ENCODE assay signal across 8 mouse cellular contexts in the genomic region with DNA sequence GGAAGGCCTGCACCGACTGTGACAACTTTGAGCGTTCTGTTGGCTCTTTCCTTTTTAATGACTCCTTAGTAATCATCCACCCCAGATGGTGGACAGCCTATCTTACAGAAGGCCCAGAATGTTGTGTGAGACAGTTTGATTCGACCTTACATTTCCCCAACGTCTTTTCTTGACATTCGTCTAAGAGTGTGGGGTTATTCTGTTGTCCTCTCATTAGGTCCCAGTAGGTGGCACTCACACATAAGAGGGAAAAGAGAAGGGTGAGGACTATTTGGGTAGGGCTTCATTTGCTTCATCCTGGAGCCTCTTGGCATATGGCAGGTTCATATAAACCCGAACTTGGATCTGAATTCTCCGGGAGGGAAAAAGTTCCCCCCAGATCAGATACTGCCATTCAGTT.
DNase-seq lines count a peak whose midpoint lies in the region.

No protein-coding gene starts in this region.

- peak; percentile 39 for DNase-seq in heart, adult 8-10 months (ENCODE audit: low spot score)
- no peak for DNase-seq in heart, adult 9 months (ENCODE audit: low spot score in 2 of 2)
- DNase-seq in thymus, postnatal 14 days, result peak; percentile 5
- DNase-seq in thymus, adult 18-20 months, result no peak
- DNase-seq in embryo, embryonic 10.5 days (ENCODE audit: low spot score), result peak; percentile 74
- DNase-seq in layer of hippocampus, adult 9-11 months, result peak; percentile 55
- DNase-seq in yolk sac, embryonic 10.5 days (ENCODE audit: low spot score), result no peak
- DNase-seq in c-Kit-positive CD71-positive TER-119-positive erythroid progenitor cells, embryonic 14.5 days (ENCODE audit: low spot score), result no peak

Comparison
In these comparisons a context has a peak if more than half of its experiments do, and no peak if none do; other contexts are left out.
1. DNase-seq: peak in heart, adult 8-10 months (single experiment), thymus, postnatal 14 days (single experiment), embryo, embryonic 10.5 days (single experiment) and layer of hippocampus, adult 9-11 months (single experiment); none in heart, adult 9 months (0 of 2), thymus, adult 18-20 months (0 of 2), yolk sac, embryonic 10.5 days (single experiment) and c-Kit-positive CD71-positive TER-119-positive erythroid progenitor cells, embryonic 14.5 days (single experiment).